Mouse (Mus musculus): ENCODE data around the gene Sv2b. TPM values are rescaled to one million over a fixed set of nuclear protein-coding genes. Genes with fewer than 3 reads are reported as not detected.

Sv2b gene
- polyA plus RNA-seq, 1 experiment from 2014 or later, result 0.44 TPM

DNA sequence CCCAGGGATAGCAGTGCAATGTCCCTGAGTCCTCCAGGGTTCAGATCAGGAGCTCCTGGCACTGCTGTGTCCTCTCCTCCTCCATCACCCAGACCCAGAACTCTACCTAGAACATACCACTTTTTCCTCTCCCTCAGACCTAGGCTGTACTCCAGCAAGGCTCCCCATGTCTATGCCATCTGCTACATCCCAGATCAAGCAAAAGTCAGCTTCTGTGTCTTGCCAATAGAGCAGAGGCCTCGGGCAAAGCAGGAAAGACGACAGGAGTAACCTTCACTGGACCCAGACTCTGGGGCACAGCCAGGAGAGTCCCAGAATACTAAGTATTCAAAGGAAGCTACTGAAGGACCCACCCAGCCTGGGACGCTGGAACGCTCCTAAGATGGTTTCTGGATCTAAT lies 9.8 kb downstream of the Sv2b start:
- ATAC-seq (ENCODE audit: low read depth), result no peak

DNA sequence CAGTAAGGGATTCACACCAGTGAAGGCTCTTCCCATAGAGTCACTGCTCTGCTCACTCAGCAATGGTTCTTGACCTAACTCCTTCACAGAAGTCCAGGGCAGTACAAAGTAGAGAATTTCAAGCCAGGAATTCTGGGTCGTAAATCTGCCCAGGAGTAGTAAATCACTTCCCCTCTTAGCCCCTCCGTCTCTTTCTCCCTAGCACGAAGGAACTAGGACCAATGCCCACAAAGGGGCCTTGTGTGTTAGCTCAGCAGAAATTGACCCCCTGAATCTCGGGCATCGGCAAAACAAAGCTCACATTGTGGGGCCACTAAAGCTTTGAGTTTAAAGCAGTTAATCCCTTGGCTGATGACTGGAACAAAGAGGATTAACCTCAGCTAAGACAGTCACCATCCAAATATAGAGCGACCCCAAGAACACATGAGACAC lies 12.4 kb downstream of the Sv2b start:
- Histone ChIP-seq H3K36me3 (ENCODE audit: control insufficient read depth, insufficient read depth, low read length) (no peaks in the 10 kb centered on the region), H3K9me3 (ENCODE audit: control insufficient read depth, low read length) (no peaks in the 10 kb centered on the region), H3K27ac (ENCODE audit: low read length) (no peak overlapping the region), H3K4me2 (ENCODE audit: low read depth, low read length) (no peak overlapping the region), H3K9ac (ENCODE audit: low read length) (no peak overlapping the region), H3K27me3 (ENCODE audit: control insufficient read depth, insufficient read depth, low read depth, low read length) (no peaks in the 10 kb centered on the region), H3K4me1 (replicated peaks; ENCODE audit: control insufficient read depth, insufficient read depth, low read length) (no peaks in the 10 kb centered on the region), H3K4me3 (ENCODE audit: low read length) (no peak overlapping the region)
- ATAC-seq (ENCODE audit: low read depth), result no peak
- 49% methylated on average over 6 of the region's 6 CpGs for WGBS

More for the DNA sequence above, 9.8 kb downstream of the Sv2b start:
- Histone ChIP-seq H3K27ac (ENCODE audit: low read length) (no peak overlapping the region), H3K9ac (ENCODE audit: low read length) (no peak overlapping the region), H3K9me3 (ENCODE audit: control insufficient read depth, low read length) (no peaks in the 10 kb centered on the region), H3K36me3 (ENCODE audit: control insufficient read depth, insufficient read depth, low read length) (no peaks in the 10 kb centered on the region), H3K4me3 (ENCODE audit: low read length) (no peak overlapping the region), H3K4me1 (replicated peaks; ENCODE audit: control insufficient read depth, insufficient read depth, low read length) (no peaks in the 10 kb centered on the region), H3K4me2 (ENCODE audit: low read depth, low read length) (no peak overlapping the region), H3K27me3 (ENCODE audit: control insufficient read depth, insufficient read depth, low read depth, low read length) (no peaks in the 10 kb centered on the region)
- WGBS, result 78% methylated on average over 4 of the region's 4 CpGs

DNA sequence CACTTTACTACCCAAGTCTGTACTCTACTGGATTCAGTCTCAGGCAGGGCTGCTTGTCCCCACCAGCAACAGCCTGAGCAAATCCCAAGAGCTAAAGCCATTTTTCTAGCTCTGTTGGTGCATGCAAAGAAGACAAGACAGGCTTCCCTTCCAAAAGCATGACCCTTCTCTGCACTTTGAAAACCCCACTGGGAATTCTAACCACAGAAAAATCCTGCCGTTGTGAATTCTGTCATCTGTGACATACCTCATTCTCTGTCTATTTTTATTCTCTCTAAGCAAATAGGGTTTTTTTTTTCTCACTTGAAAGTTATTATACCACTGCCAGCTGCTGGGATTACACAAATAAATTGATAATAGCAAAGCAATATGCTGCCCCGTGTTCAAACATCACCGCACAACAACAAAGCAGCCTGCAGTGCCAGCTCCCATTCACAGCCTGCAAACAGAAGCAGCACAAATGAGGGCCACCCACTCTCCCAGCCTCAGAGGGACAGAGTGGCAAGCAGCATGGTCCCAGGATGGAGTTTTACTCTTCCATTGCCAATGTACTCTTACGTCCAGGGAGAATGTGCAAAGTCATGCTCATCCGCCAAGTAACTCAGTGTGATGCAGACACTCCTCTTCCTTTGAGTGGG lies 13.7 kb downstream of the Sv2b start:
- H3K27ac ChIP-seq (ENCODE audit: low read length), result no peak overlapping the region
- no peaks in the 10 kb centered on the region for H3K4me1 ChIP-seq (replicated peaks; ENCODE audit: control insufficient read depth, insufficient read depth, low read length)
- no peaks in the 10 kb centered on the region for H3K9me3 ChIP-seq (ENCODE audit: control insufficient read depth, low read length)
- H3K4me3 ChIP-seq (ENCODE audit: low read length), result no peak overlapping the region
- H3K36me3 ChIP-seq (ENCODE audit: control insufficient read depth, insufficient read depth, low read length), result no peaks in the 10 kb centered on the region
- no peak for ATAC-seq (ENCODE audit: low read depth)
- no peak overlapping the region for H3K4me2 ChIP-seq (ENCODE audit: low read depth, low read length)
- WGBS, result 55% methylated on average over 5 of the region's 5 CpGs
- no peak overlapping the region for H3K9ac ChIP-seq (ENCODE audit: low read length)
- no peaks in the 10 kb centered on the region for H3K27me3 ChIP-seq (ENCODE audit: control insufficient read depth, insufficient read depth, low read depth, low read length)

DNA sequence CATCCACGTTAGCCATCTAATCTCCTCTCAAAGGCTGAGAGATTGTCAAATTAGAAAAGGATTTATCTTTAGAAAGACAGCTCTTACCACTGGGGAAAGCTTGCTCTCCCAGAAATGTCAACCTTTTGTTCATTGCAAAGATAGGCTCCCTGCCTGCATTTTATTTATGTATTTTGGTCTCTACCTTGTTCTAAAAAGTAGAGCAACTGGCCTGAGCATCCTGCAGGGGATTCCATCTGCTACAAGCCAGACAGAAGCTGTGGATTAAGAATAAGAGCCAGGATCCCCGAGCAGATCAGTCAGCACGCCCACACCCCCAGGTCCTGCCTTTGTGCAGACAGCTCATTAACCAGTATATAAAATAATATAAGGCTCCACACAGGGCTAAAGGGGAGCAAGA lies 16.8 kb downstream of the Sv2b start:
- Histone ChIP-seq H3K36me3 (ENCODE audit: control insufficient read depth, insufficient read depth, low read length) (no peaks in the 10 kb centered on the region), H3K27me3 (ENCODE audit: control insufficient read depth, insufficient read depth, low read depth, low read length) (no peaks in the 10 kb centered on the region), H3K9me3 (ENCODE audit: control insufficient read depth, low read length) (no peaks in the 10 kb centered on the region), H3K27ac (ENCODE audit: low read length) (no peak overlapping the region), H3K4me2 (ENCODE audit: low read depth, low read length) (no peak overlapping the region), H3K4me3 (ENCODE audit: low read length) (no peak overlapping the region), H3K4me1 (replicated peaks; ENCODE audit: control insufficient read depth, insufficient read depth, low read length) (no peaks in the 10 kb centered on the region), H3K9ac (ENCODE audit: low read length) (no peak overlapping the region)
- WGBS, result 46% methylated on average over 3 of the region's 3 CpGs
- ATAC-seq (ENCODE audit: low read depth), result no peak

DNA sequence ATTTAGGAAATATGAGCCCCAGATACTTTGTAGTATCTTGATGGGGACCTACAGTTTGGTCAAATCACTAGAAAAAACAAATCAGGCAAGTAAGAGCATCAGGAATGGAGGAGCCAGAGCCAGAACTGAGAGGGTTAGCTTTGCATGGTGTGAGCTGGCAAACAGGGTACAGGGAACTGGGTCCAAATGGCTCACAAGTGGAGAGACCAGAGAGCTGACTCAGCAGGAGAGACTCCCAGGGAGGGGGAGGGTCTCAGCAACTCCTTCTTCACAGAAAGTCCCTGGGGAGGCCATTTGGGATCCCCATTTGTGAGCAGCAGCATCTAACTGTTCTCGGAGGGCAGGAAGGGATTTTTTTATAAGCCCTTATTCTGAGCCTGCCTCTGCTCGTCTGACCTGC lies 18.5 kb downstream of the Sv2b start:
- Histone ChIP-seq H3K9me3 (ENCODE audit: control insufficient read depth, low read length) (no peaks in the 10 kb centered on the region), H3K4me3 (ENCODE audit: low read length) (no peak overlapping the region), H3K9ac (ENCODE audit: low read length) (no peak overlapping the region), H3K4me1 (replicated peaks; ENCODE audit: control insufficient read depth, insufficient read depth, low read length) (no peaks in the 10 kb centered on the region), H3K4me2 (ENCODE audit: low read depth, low read length) (no peak overlapping the region), H3K36me3 (ENCODE audit: control insufficient read depth, insufficient read depth, low read length) (no peaks in the 10 kb centered on the region), H3K27me3 (ENCODE audit: control insufficient read depth, insufficient read depth, low read depth, low read length) (no peaks in the 10 kb centered on the region), H3K27ac (ENCODE audit: low read length) (no peak overlapping the region)
- no peak for ATAC-seq (ENCODE audit: low read depth)
- 35% methylated on average over 2 of the region's 2 CpGs for WGBS

DNA sequence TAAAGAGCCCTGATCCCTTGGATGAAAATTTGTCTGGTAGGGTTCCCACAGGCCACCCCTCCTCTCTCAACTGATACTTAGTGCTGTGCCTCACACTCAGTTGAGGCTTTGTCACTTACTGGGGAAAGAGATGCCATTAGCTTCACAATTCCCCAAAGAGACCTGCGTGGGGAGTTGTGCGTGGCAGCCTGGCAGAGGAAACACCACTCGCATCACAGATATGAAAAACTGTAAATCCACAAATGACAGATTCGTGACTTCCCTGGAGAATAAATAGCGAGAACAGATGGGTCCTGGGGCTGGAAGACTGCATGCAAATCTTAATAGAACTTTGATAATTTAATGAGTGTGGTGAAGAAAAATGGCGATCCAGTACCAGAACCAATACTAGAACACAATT lies 21.8 kb downstream of the Sv2b start:
- ATAC-seq (ENCODE audit: low read depth), result no peak
- no peak overlapping the region for H3K4me2 ChIP-seq (ENCODE audit: low read depth, low read length)
- H3K4me1 ChIP-seq (replicated peaks; ENCODE audit: control insufficient read depth, insufficient read depth, low read length), result no peaks in the 10 kb centered on the region
- no peaks in the 10 kb centered on the region for H3K36me3 ChIP-seq (ENCODE audit: control insufficient read depth, insufficient read depth, low read length)
- H3K9me3 ChIP-seq (ENCODE audit: control insufficient read depth, low read length), result no peaks in the 10 kb centered on the region
- WGBS, result 83% methylated on average over 6 of the region's 6 CpGs
- H3K27me3 ChIP-seq (ENCODE audit: control insufficient read depth, insufficient read depth, low read depth, low read length), result no peaks in the 10 kb centered on the region
- no peak overlapping the region for H3K4me3 ChIP-seq (ENCODE audit: low read length)
- H3K27ac ChIP-seq (ENCODE audit: low read length), result no peak overlapping the region
- no peak overlapping the region for H3K9ac ChIP-seq (ENCODE audit: low read length)

DNA sequence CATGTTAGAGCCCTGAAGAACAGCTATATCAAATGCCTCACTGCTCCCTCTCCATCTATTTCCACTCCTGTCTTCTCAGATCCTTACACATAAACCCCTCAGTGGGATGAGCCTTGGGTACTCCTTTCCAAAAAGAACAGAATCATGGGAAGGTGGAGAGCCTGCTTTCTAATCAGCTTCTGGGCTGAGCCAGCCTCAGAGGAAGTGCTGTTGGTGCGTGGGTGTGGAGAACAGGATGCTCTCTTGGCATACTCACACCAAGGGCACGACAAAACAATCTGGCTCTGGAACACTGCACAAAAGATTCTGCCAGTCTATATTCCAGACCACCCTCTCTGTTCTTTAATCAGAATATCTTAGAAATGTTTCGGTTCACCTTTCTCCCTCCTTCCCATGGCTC lies 26.1 kb downstream of the Sv2b start:
- H3K4me2 ChIP-seq (ENCODE audit: low read depth, low read length), result no peak overlapping the region
- H3K36me3 ChIP-seq (ENCODE audit: control insufficient read depth, insufficient read depth, low read length), result no peaks in the 10 kb centered on the region
- H3K27ac ChIP-seq (ENCODE audit: low read length), result no peak overlapping the region
- H3K9me3 ChIP-seq (ENCODE audit: control insufficient read depth, low read length), result no peaks in the 10 kb centered on the region
- 65% methylated on average over 3 of the region's 3 CpGs for WGBS
- no peaks in the 10 kb centered on the region for H3K4me1 ChIP-seq (replicated peaks; ENCODE audit: control insufficient read depth, insufficient read depth, low read length)
- H3K27me3 ChIP-seq (ENCODE audit: control insufficient read depth, insufficient read depth, low read depth, low read length), result no peaks in the 10 kb centered on the region
- H3K9ac ChIP-seq (ENCODE audit: low read length), result no peak overlapping the region
- H3K4me3 ChIP-seq (ENCODE audit: low read length), result no peak overlapping the region
- ATAC-seq (ENCODE audit: low read depth), result no peak

DNA sequence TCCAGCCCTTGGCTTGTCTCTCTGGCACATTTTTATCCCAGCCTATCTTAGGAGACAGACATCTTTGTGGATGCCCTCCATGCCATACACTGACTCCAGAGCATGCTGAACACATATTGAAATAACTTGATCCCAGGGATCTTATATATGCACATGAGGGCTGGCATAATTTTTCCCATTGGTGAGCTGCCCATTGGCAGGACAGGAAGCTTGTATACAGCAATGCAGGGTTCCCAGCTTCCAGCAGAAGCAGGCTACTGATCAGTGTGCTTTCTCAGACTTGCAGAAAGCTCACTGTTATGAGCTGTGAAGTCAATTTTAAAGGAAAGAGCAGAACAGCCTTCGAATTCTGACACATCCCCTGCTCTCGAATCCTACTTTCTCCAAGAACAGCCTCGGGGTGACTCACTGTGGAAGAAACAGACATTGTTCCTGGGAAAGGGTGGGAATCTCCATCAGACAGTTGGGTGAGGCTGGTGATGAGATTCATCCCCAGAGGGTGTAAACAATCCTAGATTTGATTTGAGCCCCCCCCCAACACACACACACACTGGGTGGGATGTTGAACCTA lies 26.9 kb downstream of the Sv2b start:
- H3K9me3 ChIP-seq (ENCODE audit: control insufficient read depth, low read length), result no peaks in the 10 kb centered on the region
- ATAC-seq (ENCODE audit: low read depth), result no peak
- 79% methylated on average over 3 of the region's 3 CpGs for WGBS
- no peak overlapping the region for H3K4me3 ChIP-seq (ENCODE audit: low read length)
- no peaks in the 10 kb centered on the region for H3K36me3 ChIP-seq (ENCODE audit: control insufficient read depth, insufficient read depth, low read length)
- H3K4me2 ChIP-seq (ENCODE audit: low read depth, low read length), result no peak overlapping the region
- no peaks in the 10 kb centered on the region for H3K27me3 ChIP-seq (ENCODE audit: control insufficient read depth, insufficient read depth, low read depth, low read length)
- H3K27ac ChIP-seq (ENCODE audit: low read length), result no peak overlapping the region
- H3K4me1 ChIP-seq (replicated peaks; ENCODE audit: control insufficient read depth, insufficient read depth, low read length), result no peaks in the 10 kb centered on the region
- no peak overlapping the region for H3K9ac ChIP-seq (ENCODE audit: low read length)

DNA sequence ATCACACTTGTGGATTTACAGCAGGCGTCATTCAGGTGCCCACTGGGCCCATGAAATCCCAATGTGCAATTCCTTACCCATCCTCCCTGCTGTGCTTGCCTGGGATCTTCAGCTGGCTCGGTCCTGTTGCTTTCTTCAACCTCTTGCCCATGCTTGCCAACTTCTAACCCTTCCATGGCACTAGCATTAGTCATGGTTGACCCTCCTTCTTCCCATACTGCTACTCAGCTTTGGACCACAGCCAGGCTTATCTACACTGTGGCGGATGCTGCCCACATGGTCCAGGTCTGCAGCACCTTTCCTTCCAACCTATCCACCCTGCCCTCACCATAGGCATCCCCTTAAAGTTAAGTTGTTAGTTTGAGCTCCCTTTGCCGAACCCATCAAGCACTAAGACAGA lies 28.0 kb downstream of the Sv2b start:
- no peak for ATAC-seq (ENCODE audit: low read depth)
- Histone ChIP-seq H3K4me2 (ENCODE audit: low read depth, low read length) (no peak overlapping the region), H3K4me3 (ENCODE audit: low read length) (no peak overlapping the region), H3K36me3 (ENCODE audit: control insufficient read depth, insufficient read depth, low read length) (no peaks in the 10 kb centered on the region), H3K9ac (ENCODE audit: low read length) (no peak overlapping the region), H3K9me3 (ENCODE audit: control insufficient read depth, low read length) (no peaks in the 10 kb centered on the region), H3K4me1 (replicated peaks; ENCODE audit: control insufficient read depth, insufficient read depth, low read length) (no peaks in the 10 kb centered on the region), H3K27ac (ENCODE audit: low read length) (no peak overlapping the region), H3K27me3 (ENCODE audit: control insufficient read depth, insufficient read depth, low read depth, low read length) (no peaks in the 10 kb centered on the region)
- WGBS, result 74% methylated on average over 4 of the region's 4 CpGs

DNA sequence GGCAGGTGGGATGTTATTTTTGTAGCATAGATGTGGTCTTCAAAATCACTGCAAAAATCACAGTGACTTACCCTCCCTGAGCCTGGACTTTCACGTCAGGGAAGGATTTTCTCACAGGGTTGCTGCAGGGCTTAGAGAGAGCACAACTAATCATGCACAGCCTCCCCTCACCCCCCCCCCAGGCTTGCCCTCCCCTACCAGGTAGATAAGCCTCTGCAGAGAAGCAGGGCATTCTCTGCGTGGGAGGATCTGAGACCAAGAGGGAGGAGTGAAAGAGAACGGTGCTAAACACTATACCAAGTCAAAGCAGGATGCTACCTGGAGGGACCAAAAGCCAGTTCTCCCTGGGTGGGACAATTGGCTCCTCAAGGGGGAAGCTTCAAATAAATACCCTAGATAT lies 31.2 kb downstream of the Sv2b start:
- Histone ChIP-seq H3K9me3 (ENCODE audit: control insufficient read depth, low read length) (no peaks in the 10 kb centered on the region), H3K4me1 (replicated peaks; ENCODE audit: control insufficient read depth, insufficient read depth, low read length) (no peaks in the 10 kb centered on the region), H3K9ac (ENCODE audit: low read length) (no peak overlapping the region), H3K27ac (ENCODE audit: low read length) (no peak overlapping the region), H3K4me3 (ENCODE audit: low read length) (no peak overlapping the region), H3K4me2 (ENCODE audit: low read depth, low read length) (no peak overlapping the region), H3K27me3 (ENCODE audit: control insufficient read depth, insufficient read depth, low read depth, low read length) (no peaks in the 10 kb centered on the region), H3K36me3 (ENCODE audit: control insufficient read depth, insufficient read depth, low read length) (no peaks in the 10 kb centered on the region)
- WGBS, result 25% methylated on average over 3 of the region's 3 CpGs
- no peak for ATAC-seq (ENCODE audit: low read depth)
